Mouse (Mus musculus) intestine, embryonic 14.5 days (tissue): ENCODE results near the gene Usp39. TPM values are rescaled to one million over a fixed set of nuclear protein-coding genes. Genes with fewer than 3 reads are reported as not detected.

Source experiments
- ATAC-seq: fragments of 200-750 bp; cut with Nextera tagmentation; replicated peaks from 2 replicates; pipeline ENCODE4 v1.8.0; 2017; ENCODE audit warnings: low read depth, moderate number of reproducible peaks, moderate TSS enrichment, moderate library complexity; ENCODE audit not compliant: low FRiP score, low TSS enrichment
- DNase-seq: peaks from one replicate; pipeline ENCODE4 v3.0.0-alpha.2; 2018; ENCODE audit warnings: low spot score
- H3K27ac ChIP-seq: fragments of 300-500 bp; sonication (generic); 2 replicates; pipeline ENCODE4 v1.5.1; 2014; ENCODE audit warnings: low read depth, mild to moderate bottlenecking, control low read depth
- H3K27me3 ChIP-seq: fragments of 300-500 bp; sonication (generic); replicated peaks from 2 replicates; pipeline ENCODE4 v1.6.1; 2014; ENCODE audit warnings: low read length, control low read depth; ENCODE audit not compliant: control insufficient read depth, insufficient read depth
- H3K36me3 ChIP-seq: fragments of 300-500 bp; sonication (generic); 2 replicates; pipeline ENCODE4 v1.6.1; 2014; ENCODE audit warnings: low read length, control low read depth; ENCODE audit not compliant: control insufficient read depth, insufficient read depth
- H3K4me1 ChIP-seq: fragments of 300-500 bp; sonication (generic); replicated peaks from 2 replicates; pipeline ENCODE4 v1.6.1; 2014; ENCODE audit warnings: low read length, control low read depth, mixed read lengths; ENCODE audit not compliant: control insufficient read depth, insufficient read depth
- H3K4me2 ChIP-seq: fragments of 300-500 bp; sonication (generic); 2 replicates; pipeline ENCODE4 v1.6.1; 2014; ENCODE audit warnings: low read length
- H3K4me3 ChIP-seq: fragments of 300-500 bp; sonication (generic); 2 replicates; pipeline ENCODE4 v1.5.1; 2014; ENCODE audit warnings: low read depth, low read length, control low read depth, mixed read lengths
- H3K9ac ChIP-seq: fragments of 300-500 bp; sonication (generic); 2 replicates; pipeline ENCODE4 v1.6.1; 2014; ENCODE audit warnings: mild to moderate bottlenecking, low read length
- H3K9me3 ChIP-seq: fragments of 300-500 bp; sonication (generic); 2 replicates; pipeline ENCODE4 v1.6.1; 2016; ENCODE audit warnings: low read length, control low read depth; ENCODE audit not compliant: control insufficient read depth
- WGBS: fragments of 180-500 bp; shearing (Covaris S2); extraction: QIAGEN DNeasy Blood & Tissue Kit; methylation state at CpG from one replicate; pipeline ENCODE4 v1.1.7; 2014; 5-methylcytosine and 5-hydroxymethylcytosine counted together
- polyA plus RNA-seq: library from polyadenylated mRNA; unstranded; fragments of >200 nt; fragmentation: Nextera tagmentation; extraction: Ambion mirVana; gene quantifications from 2 replicates; pipeline ENCODE4 v1.2.1, GENCODE M21; 2014

The Usp39 gene
- polyA plus RNA-seq, 1 experiment from 2014 or later, result 56.2 TPM

GRCm38 (mm10) chr6:72270952-72271519 lies 73.9 kb downstream of the Usp39 start:
- H3K9ac ChIP-seq, result no peak overlapping the region
- no peak overlapping the region for H3K27ac ChIP-seq
- no peaks in the 10 kb centered on the region for H3K9me3 ChIP-seq
- H3K4me3 ChIP-seq, result no peak overlapping the region
- H3K4me1 ChIP-seq, result no peaks in the 10 kb centered on the region
- no peak overlapping the region for H3K4me2 ChIP-seq
- no peak for DNase-seq
- WGBS, result 69% methylated on average over 11 of the region's 11 CpGs
- ATAC-seq, result no peak
- no peaks in the 10 kb centered on the region for H3K36me3 ChIP-seq
- H3K27me3 ChIP-seq, result no peaks in the 10 kb centered on the region

- Histone ChIP-seq H3K27me3 (no peaks in the 10 kb centered on the region), H3K4me2 (no peak overlapping the region), H3K4me3 (no peak overlapping the region), H3K9ac (no peak overlapping the region), H3K36me3 (no peaks in the 10 kb centered on the region), H3K27ac (no peak overlapping the region), H3K4me1 (0 out of 2 replicates have a peak, but pooled peaks cover 2% of the 10 kb centered on the region), H3K9me3 (no peaks in the 10 kb centered on the region)
- ATAC-seq (no peak), DNase-seq (no peak)
- WGBS, result 79% methylated on average over 5 of the region's 5 CpGs
Measured at GRCm38 (mm10) chr6:72270258-72270657, 74.7 kb downstream of the Usp39 start.

Other genes starting within 250 kb of the Usp39 start
- 20.8 and 21.5 TPM in 2 replicates for gene St3gal5, start 247.6 kb downstream of the Usp39 start, polyA plus RNA-seq
- 7.3 and 8.7 TPM in 2 replicates for gene Atoh8, start 109.6 kb downstream of the Usp39 start, polyA plus RNA-seq
- gene Sftpb, start 40.6 kb downstream of the Usp39 start, polyA plus RNA-seq, result 0.12 TPM in 1 of 2 replicates, not detected in the other
- 25.0 and 27.6 TPM in 2 replicates for gene 0610030E20Rik, start 2.1 kb upstream of the Usp39 start, polyA plus RNA-seq
- gene Tmem150a, start 10.3 kb upstream of the Usp39 start, polyA plus RNA-seq, result 10.8 and 11.7 TPM in 2 replicates
- gene Rnf181, start 21.8 kb upstream of the Usp39 start, polyA plus RNA-seq, result 96.9 and 98.0 TPM in 2 replicates
- 19.6 and 21.4 TPM in 2 replicates for gene Vamp5, start 35.3 kb upstream of the Usp39 start, polyA plus RNA-seq
- 177 and 183 TPM in 2 replicates for gene Vamp8, start 45.5 kb upstream of the Usp39 start, polyA plus RNA-seq
- gene Ggcx, start 69.1 kb upstream of the Usp39 start, polyA plus RNA-seq, result 12.8 and 17.7 TPM in 2 replicates
- gene Mat2a, start 94.4 kb upstream of the Usp39 start, polyA plus RNA-seq, result 378 and 409 TPM in 2 replicates
- 0.18 and 0.27 TPM in 2 replicates for gene Sh2d6, start 176.5 kb upstream of the Usp39 start, polyA plus RNA-seq
- 36.7 and 37.9 TPM in 2 replicates for gene Capg, start 199.2 kb upstream of the Usp39 start, polyA plus RNA-seq